Mouse (Mus musculus): ENCODE measurements at regions not wholly inside any gene's neighbourhood (a gene's known extent, or its start where the extent isn't known, plus 50 kb on each side); places are given as distances from the start of the nearest gene placed in this dataset.

GRCm38 (mm10) chr8:103288561-103288974 is 503.1 kb upstream of the Cdh11 start:
- no peak for TF ChIP-seq POLR2A (IDR thresholded peaks at IDR 0.05; ENCODE audit: borderline replicate concordance, control insufficient read depth, low read depth, low read length)
- TF ChIP-seq CTCF (IDR thresholded peaks at IDR 0.05; ENCODE audit: control insufficient read depth, insufficient read depth, low read length) = no peak

All from bone marrow, adult 2 months (tissue).